Mouse (Mus musculus): ENCODE measurements around the gene Tspan1.

The Tspan1 gene

DNA sequence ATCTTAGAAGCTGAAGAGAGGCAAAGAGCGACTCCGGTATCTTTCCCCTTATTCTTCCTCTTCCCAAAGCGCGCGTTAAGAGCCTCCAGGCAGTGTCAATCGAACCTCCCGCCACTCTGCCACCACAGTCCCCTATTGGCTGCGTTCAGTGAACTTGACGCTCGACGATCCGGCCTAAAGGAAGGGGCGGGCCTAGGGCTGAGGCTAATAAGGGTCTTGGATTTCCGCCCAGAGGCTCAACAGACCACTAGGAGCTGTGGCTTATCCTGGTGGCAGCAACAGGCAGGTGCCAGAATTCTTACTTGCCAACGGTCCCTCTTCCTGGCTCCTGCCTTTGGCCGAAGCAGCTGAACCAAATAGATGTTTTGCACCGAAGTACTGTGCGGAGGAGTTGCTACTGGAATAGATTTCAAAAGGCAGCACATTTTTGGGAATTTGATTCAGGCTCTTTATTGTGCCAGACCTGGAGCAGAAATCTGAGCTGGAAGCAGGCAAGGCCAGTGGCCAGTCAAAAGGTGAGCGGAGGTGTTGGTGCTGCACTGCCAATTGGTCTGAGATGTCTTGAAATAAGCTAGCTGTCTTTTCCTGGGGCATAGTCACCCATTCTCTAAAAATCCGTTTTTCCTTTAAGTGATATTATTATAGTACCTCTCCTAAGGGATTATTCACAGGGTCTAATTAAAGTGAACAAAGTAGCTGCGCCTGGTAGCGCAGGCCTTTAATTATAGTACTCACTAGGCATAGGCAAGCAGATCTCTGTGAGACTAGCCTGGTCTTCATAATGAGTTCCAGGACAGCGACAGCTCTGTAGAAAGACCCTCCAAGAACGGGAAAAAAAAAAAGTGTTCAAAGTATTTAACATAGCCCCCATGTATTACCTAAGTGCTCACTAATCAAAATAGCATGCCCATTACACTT, 43.5 kb downstream of the Tspan1 start, which contains the start of the genes Rad54l and Pomgnt1:
Rad54l (minus strand) TSS at position 89 of the 918 bp plus-strand sequence.
Pomgnt1 (plus strand) TSS at position 239 of the 918 bp plus-strand sequence.
- peak; percentile 66 for DNase-seq (ENCODE audit: low spot score)

DNA sequence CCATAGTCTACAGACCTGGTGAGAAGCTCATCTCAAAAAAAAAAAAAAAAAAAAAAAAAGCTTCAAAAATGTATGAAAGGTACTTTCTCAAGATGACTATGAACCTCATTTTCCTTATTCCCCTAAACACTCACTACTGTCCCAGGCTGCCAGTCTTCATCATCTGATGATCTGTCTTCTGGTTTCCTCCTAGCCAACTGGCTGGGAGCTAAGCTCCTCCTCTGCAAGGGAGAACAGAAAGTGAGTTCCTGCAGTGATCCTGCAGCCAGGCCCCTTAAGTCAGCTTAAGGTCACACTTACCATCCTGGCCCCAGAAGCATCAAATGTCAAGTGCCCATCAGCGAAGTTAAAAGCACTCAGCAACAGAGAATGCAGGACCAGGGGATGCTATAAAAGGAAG, 44.6 kb downstream of the Tspan1 start:
- DNase-seq (ENCODE audit: low spot score), result no peak
